Mouse (Mus musculus): ENCODE measurements around the gene Snn.

GRCm38 (mm10) chr16:11077601-11078201 is 17.0 kb downstream of the Snn start:
- TF ChIP-seq POLR2A (IDR thresholded peaks at IDR 0.05; ENCODE audit: insufficient read depth, low read length): no peak
- TF ChIP-seq CTCF (IDR thresholded peaks at IDR 0.05; ENCODE audit: low read depth, low read length): no peak

Measured in ES-Bruce4 (cell line).